Mouse (Mus musculus) heart, embryonic 13.5 days (tissue): Measurements from ENCODE around the gene Asb15. TPM values are rescaled to one million over a fixed set of nuclear protein-coding genes. Genes with fewer than 3 reads are reported as not detected.

ENCODE experiments used
- ATAC-seq: fragments of 200-750 bp; cut with Nextera tagmentation; 2 replicates; pipeline ENCODE4 v1.8.0; 2017; ENCODE audit warnings: moderate TSS enrichment; ENCODE audit not compliant: insufficient number of reproducible peaks, low FRiP score, low TSS enrichment; ENCODE audit errors: extremely low read depth
- H3K27ac ChIP-seq: fragments of 300-500 bp; sonication (generic); replicated peaks from 2 replicates; pipeline ENCODE4 v1.5.1; 2015; ENCODE audit warnings: moderate library complexity, mild to moderate bottlenecking, inconsistent platforms
- H3K27me3 ChIP-seq: fragments of 300-500 bp; sonication (generic); replicated peaks from 2 replicates; pipeline ENCODE4 v1.6.1; 2015; ENCODE audit warnings: mild to moderate bottlenecking, inconsistent platforms
- H3K36me3 ChIP-seq: fragments of 300-500 bp; sonication (generic); 2 replicates; pipeline ENCODE4 v1.6.1; 2015; ENCODE audit warnings: mild to moderate bottlenecking, inconsistent platforms
- H3K4me1 ChIP-seq: fragments of 300-500 bp; sonication (generic); 2 replicates; pipeline ENCODE4 v1.6.1; 2015; ENCODE audit warnings: inconsistent platforms
- H3K4me2 ChIP-seq: fragments of 300-500 bp; sonication (generic); 2 replicates; pipeline ENCODE4 v1.6.1; 2015; ENCODE audit warnings: inconsistent platforms, mild to moderate bottlenecking, moderate library complexity
- H3K4me3 ChIP-seq: fragments of 300-500 bp; sonication (generic); 2 replicates; pipeline ENCODE4 v1.5.1; 2015; ENCODE audit warnings: moderate library complexity, mild to moderate bottlenecking, inconsistent platforms
- H3K9ac ChIP-seq: fragments of 300-500 bp; sonication (generic); 2 replicates; pipeline ENCODE4 v1.6.1; 2015; ENCODE audit warnings: inconsistent platforms, mild to moderate bottlenecking, moderate library complexity
- H3K9me3 ChIP-seq: fragments of 300-500 bp; sonication (generic); 2 replicates; pipeline ENCODE4 v1.6.1; 2016; ENCODE audit warnings: inconsistent platforms
- WGBS: fragments of 180-500 bp; shearing (Covaris S2); methylation state at CpG from one replicate; pipeline ENCODE4 v1.1.7; 2015; ENCODE audit warnings: mixed read lengths; 5-methylcytosine and 5-hydroxymethylcytosine counted together
- polyA plus RNA-seq: library from polyadenylated mRNA; unstranded; fragments of >200 nt; fragmentation: Nextera tagmentation; extraction: Ambion mirVana; gene quantifications from 2 replicates; pipeline ENCODE4 v1.2.1, GENCODE M21; 2015

Gene Asb15
- polyA plus RNA-seq = 0.14 and 0.16 TPM in 2 replicates

DNA sequence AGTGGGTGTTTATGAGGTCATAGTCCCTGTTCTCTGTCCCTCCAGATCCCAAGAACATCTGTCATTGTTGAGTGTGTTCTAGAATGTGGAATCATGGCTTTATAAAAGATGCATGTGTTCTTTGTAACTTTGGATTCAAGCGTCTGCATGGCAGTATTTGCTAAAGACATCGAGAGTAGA, at the start of gene Asb15:
TSS of gene Asb15 (plus strand) at position 81 of the 180 bp plus-strand sequence.
- Histone ChIP-seq H3K9me3 (no peaks in the 10 kb centered on the region), H3K27ac (peak within 1 kb of the TSS; percentile 78), H3K27me3 (no peaks in the 10 kb centered on the region), H3K36me3 (peaks cover 25% of the 10 kb centered on the region), H3K4me1 (peaks cover 42% of the 10 kb centered on the region), H3K4me3 (peak within 1 kb of the TSS; percentile 79), H3K4me2 (peak within 1 kb of the TSS; percentile 75), H3K9ac (peak within 1 kb of the TSS; percentile 90)
- 50% methylated on average over 2 of the region's 2 CpGs for WGBS
- no peak for ATAC-seq

- Histone ChIP-seq H3K27me3 (no peaks in the 10 kb centered on the region), H3K9ac (no peak overlapping the region), H3K4me3 (no peak overlapping the region), H3K4me2 (no peak overlapping the region), H3K4me1 (no peaks in the 10 kb centered on the region), H3K27ac (no peak overlapping the region), H3K9me3 (no peaks in the 10 kb centered on the region), H3K36me3 (no peaks in the 10 kb centered on the region)
- 58% methylated on average over 5 of the region's 5 CpGs for WGBS
- ATAC-seq = no peak
These were observed 41.4 kb upstream of the Asb15 start for GRCm38 (mm10) chr6:24486530-24486929.

GRCm38 (mm10) chr6:24490341-24490740, 37.6 kb upstream of the Asb15 start:
- Histone ChIP-seq H3K9me3 (no peaks in the 10 kb centered on the region), H3K4me2 (no peak overlapping the region), H3K36me3 (no peaks in the 10 kb centered on the region), H3K27me3 (no peaks in the 10 kb centered on the region), H3K9ac (no peak overlapping the region), H3K4me1 (no peaks in the 10 kb centered on the region), H3K4me3 (no peak overlapping the region), H3K27ac (no peak overlapping the region)
- 4% methylated on average over 1 of the region's 1 CpGs for WGBS
- no peak for ATAC-seq

GRCm38 (mm10) chr6:24504141-24504540, 23.8 kb upstream of the Asb15 start:
- 49% methylated on average over 2 of the region's 2 CpGs for WGBS
- H3K4me2 ChIP-seq = no peak overlapping the region
- no peak for ATAC-seq
- H3K4me3 ChIP-seq = no peak overlapping the region
- no peak overlapping the region for H3K27ac ChIP-seq
- no peaks in the 10 kb centered on the region for H3K4me1 ChIP-seq
- no peaks in the 10 kb centered on the region for H3K9me3 ChIP-seq
- no peaks in the 10 kb centered on the region for H3K36me3 ChIP-seq
- H3K9ac ChIP-seq = no peak overlapping the region
- H3K27me3 ChIP-seq = no peaks in the 10 kb centered on the region

- 15% methylated on average over 13 of the region's 13 CpGs for WGBS
- peak within 1 kb of the TSS; percentile 10; the same call in 1 of the 2 replicates for H3K4me3 ChIP-seq
- no peaks in the 10 kb centered on the region for H3K27me3 ChIP-seq
- peak within 1 kb of the TSS; percentile 25; the same call in 1 of the 2 replicates for H3K9ac ChIP-seq
- ATAC-seq = peak; percentile 58; the same call in 1 of the 2 replicates
- H3K27ac ChIP-seq = peak within 1 kb of the TSS; percentile 60; the same call in 1 of the 2 replicates
- no peaks in the 10 kb centered on the region for H3K9me3 ChIP-seq
- H3K4me1 ChIP-seq = peaks cover 11% of the 10 kb centered on the region
- peak within 1 kb of the TSS; percentile 52 for H3K4me2 ChIP-seq
- peaks cover 22% of the 10 kb centered on the region for H3K36me3 ChIP-seq
These were observed 13.2 kb upstream of the Asb15 start, which contains the start of gene Iqub for GRCm38 (mm10) chr6:24514552-24515284. Gene Iqub, minus strand, starts transcription at chr6:24515067.

GRCm38 (mm10) chr6:24516197-24516596, 11.7 kb upstream of the Asb15 start:
- no peak overlapping the region for H3K27ac ChIP-seq
- no peaks in the 10 kb centered on the region for H3K27me3 ChIP-seq
- 41% methylated on average over 2 of the region's 2 CpGs for WGBS
- no peaks in the 10 kb centered on the region for H3K9me3 ChIP-seq
- H3K36me3 ChIP-seq = peaks cover 34% of the 10 kb centered on the region
- H3K9ac ChIP-seq = no peak overlapping the region
- H3K4me2 ChIP-seq = no peak overlapping the region
- H3K4me1 ChIP-seq = peaks cover 11% of the 10 kb centered on the region
- no peak for ATAC-seq
- H3K4me3 ChIP-seq = no peak overlapping the region

DNA sequence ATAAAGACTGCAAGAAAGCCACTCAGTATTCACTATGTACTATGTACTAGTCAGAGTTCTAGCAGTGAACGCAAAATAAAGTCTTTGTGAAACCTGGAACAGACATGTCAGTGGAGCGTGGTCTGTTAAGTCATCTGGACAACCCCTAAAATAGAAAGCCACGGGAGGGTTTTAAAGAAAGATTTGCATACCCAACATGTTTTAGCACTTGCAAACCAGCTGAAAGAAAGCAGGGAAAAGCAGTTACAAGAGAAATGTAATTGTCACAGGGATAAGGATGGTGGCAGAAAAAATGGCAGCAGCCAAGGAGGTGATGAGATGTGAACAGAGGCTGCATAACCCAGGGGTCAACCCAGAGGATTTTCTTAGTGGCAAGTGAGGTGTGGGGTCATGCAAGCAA, 2.2 kb upstream of the Asb15 start:
- peaks cover 45% of the 10 kb centered on the region for H3K36me3 ChIP-seq
- no peak for ATAC-seq
- H3K4me1 ChIP-seq = peaks cover 24% of the 10 kb centered on the region
- no peak overlapping the region for H3K27ac ChIP-seq
- no peaks in the 10 kb centered on the region for H3K9me3 ChIP-seq
- no peaks in the 10 kb centered on the region for H3K27me3 ChIP-seq
- H3K4me3 ChIP-seq = peak overlapping the region; percentile 79
- H3K4me2 ChIP-seq = peak overlapping the region; percentile 75
- WGBS = 67% methylated on average over 3 of the region's 3 CpGs
- 0 out of 2 replicates have a peak overlapping the region, but pooled peaks have one; percentile 4 for H3K9ac ChIP-seq

- peak within 1 kb of the TSS; percentile 78 for H3K27ac ChIP-seq
These were observed 535 bp upstream of the Asb15 start, which contains the start of gene Ndufa5 for GRCm38 (mm10) chr6:24527155-24528063. Gene Ndufa5, minus strand, starts transcription at chr6:24528013.

GRCm38 (mm10) chr6:24530166-24530565, 2.2 kb downstream of the Asb15 start:
- peaks cover 7% of the 10 kb centered on the region; the same call in 1 of the 2 replicates for H3K36me3 ChIP-seq
- 12% methylated on average over 4 of the region's 4 CpGs for WGBS
- peak overlapping the region; percentile 71 for H3K27ac ChIP-seq
- peak overlapping the region; percentile 69 for H3K9ac ChIP-seq
- H3K27me3 ChIP-seq = no peaks in the 10 kb centered on the region
- peaks cover 43% of the 10 kb centered on the region for H3K4me1 ChIP-seq
- H3K9me3 ChIP-seq = no peaks in the 10 kb centered on the region
- ATAC-seq = no peak
- peak overlapping the region; percentile 68 for H3K4me2 ChIP-seq
- peak overlapping the region; percentile 40 for H3K4me3 ChIP-seq

More at GRCm38 (mm10) chr6:24527155-24528063, 535 bp upstream of the Asb15 start, which contains the start of gene Ndufa5:
- Histone ChIP-seq H3K36me3 (peaks cover 28% of the 10 kb centered on the region), H3K4me1 (peaks cover 38% of the 10 kb centered on the region), H3K27me3 (no peaks in the 10 kb centered on the region), H3K4me2 (peak within 1 kb of the TSS; percentile 75), H3K4me3 (peak within 1 kb of the TSS; percentile 79), H3K9me3 (no peaks in the 10 kb centered on the region), H3K9ac (peak within 1 kb of the TSS; percentile 90)
- under 1% methylated on average over 53 of the region's 53 CpGs for WGBS
- peak; percentile 93 for ATAC-seq

GRCm38 (mm10) chr6:24530711-24531420, 2.9 kb downstream of the Asb15 start:
- no peaks in the 10 kb centered on the region; the same call in 1 of the 2 replicates for H3K36me3 ChIP-seq
- H3K9ac ChIP-seq = peak overlapping the region; percentile 69
- no peak for ATAC-seq
- H3K4me1 ChIP-seq = peaks cover 38% of the 10 kb centered on the region
- 20% methylated on average over 11 of the region's 11 CpGs for WGBS
- H3K27ac ChIP-seq = peak overlapping the region; percentile 71
- H3K4me3 ChIP-seq = peak overlapping the region; percentile 40
- no peaks in the 10 kb centered on the region for H3K27me3 ChIP-seq
- peak overlapping the region; percentile 68 for H3K4me2 ChIP-seq
- no peaks in the 10 kb centered on the region for H3K9me3 ChIP-seq

DNA sequence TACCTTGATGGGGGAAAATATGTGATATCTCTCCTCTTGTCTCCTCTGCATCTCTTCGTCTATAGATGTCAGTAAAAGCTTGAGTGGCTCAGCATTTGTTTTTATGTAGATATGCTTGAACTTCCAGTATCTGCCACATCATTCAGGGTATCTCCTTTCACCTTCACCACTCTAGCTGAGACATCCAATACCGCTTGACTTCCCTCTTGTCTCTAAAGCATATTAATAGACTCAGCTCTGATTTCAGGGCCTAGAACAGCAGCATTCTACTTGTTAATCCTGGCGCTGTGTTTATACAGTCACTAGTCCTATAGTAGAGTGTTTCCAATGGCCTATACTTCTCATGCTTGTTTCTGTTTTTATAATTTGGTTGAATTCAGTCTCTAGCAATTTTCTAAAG, 4.9 kb downstream of the Asb15 start:
- Histone ChIP-seq H3K4me2 (no peak overlapping the region), H3K27me3 (no peaks in the 10 kb centered on the region), H3K27ac (0 out of 2 replicates have a peak overlapping the region, but pooled peaks have one; percentile 20), H3K9me3 (no peaks in the 10 kb centered on the region), H3K36me3 (no peaks in the 10 kb centered on the region), H3K9ac (no peak overlapping the region), H3K4me3 (no peak overlapping the region), H3K4me1 (peaks cover 29% of the 10 kb centered on the region)
- ATAC-seq = no peak
- 35% methylated on average over 3 of the region's 3 CpGs for WGBS
